Mouse (Mus musculus) heart, embryonic 15.5 days (tissue): ENCODE data around the gene Slc25a15. TPM values are rescaled to one million over a fixed set of nuclear protein-coding genes. Genes with fewer than 3 reads are reported as not detected.

ENCODE experiments used
- polyA plus RNA-seq: library from polyadenylated mRNA; unstranded; fragments of >200 nt; fragmentation: Nextera tagmentation; extraction: Ambion mirVana; gene quantifications from 2 replicates; pipeline ENCODE4 v1.2.1, GENCODE M21; 2015

Slc25a15 gene
- polyA plus RNA-seq, 1 experiment from 2014 or later: 9.9 TPM

Other genes starting within 250 kb of the Slc25a15 start
- 4.3 and 4.5 TPM in 2 replicates for gene Nek3, start 232.2 kb downstream of the Slc25a15 start, polyA plus RNA-seq
- 30.2 and 31.2 TPM in 2 replicates for gene Ckap2, start 212.8 kb downstream of the Slc25a15 start, polyA plus RNA-seq
- gene Vps36, start 205.8 kb downstream of the Slc25a15 start, polyA plus RNA-seq: 20.5 and 21.7 TPM in 2 replicates
- 13.2 and 14.3 TPM in 2 replicates for gene Thsd1, start 171.3 kb downstream of the Slc25a15 start, polyA plus RNA-seq
- not detected in 2 replicates for gene Tpte, start 115.2 kb downstream of the Slc25a15 start, polyA plus RNA-seq
- gene Mrps31, start 12.8 kb upstream of the Slc25a15 start, polyA plus RNA-seq: 45.2 and 54.8 TPM in 2 replicates